Mouse (Mus musculus): ENCODE results near the gene Gng12.
"Not testable (repeated sequence)": the region's sequence is repeated elsewhere in the genome, so short reads cannot be mapped to it uniquely, and the experiment has no call there.

Gng12 gene

GRCm38 (mm10) chr6:66955089-66955657, 59.0 kb downstream of the Gng12 start:
- peak in 1 of 2 experiments; percentile 31 for DNase-seq (ENCODE audit: low spot score in 2 of 2)

- no peak for DNase-seq (ENCODE audit: low spot score in 2 of 2)
These were observed 62.5 kb downstream of the Gng12 start for GRCm38 (mm10) chr6:66958466-66959235.

GRCm38 (mm10) chr6:66962582-66963043, 66.4 kb downstream of the Gng12 start:
- peak in 1 of 2 experiments; percentile 32 for DNase-seq (ENCODE audit: low spot score in 2 of 2)

GRCm38 (mm10) chr6:66963068-66963467, 66.9 kb downstream of the Gng12 start:
- no peak for DNase-seq (ENCODE audit: low spot score in 2 of 2)

- not testable (repeated sequence) for DNase-seq (ENCODE audit: low spot score in 2 of 2)
These were observed 67.5 kb downstream of the Gng12 start for GRCm38 (mm10) chr6:66963651-66964050.

- no peak for DNase-seq (ENCODE audit: low spot score in 2 of 2)
These were observed 68.0 kb downstream of the Gng12 start for GRCm38 (mm10) chr6:66964222-66964621.

GRCm38 (mm10) chr6:66965203-66965602, 69.0 kb downstream of the Gng12 start:
- DNase-seq (ENCODE audit: low spot score in 2 of 2), result no peak

GRCm38 (mm10) chr6:66967788-66968187, 71.6 kb downstream of the Gng12 start:
- DNase-seq (ENCODE audit: low spot score in 2 of 2), result no peak

GRCm38 (mm10) chr6:66969446-66969845, 73.2 kb downstream of the Gng12 start:
- DNase-seq (ENCODE audit: low spot score in 2 of 2), result no peak

GRCm38 (mm10) chr6:66972300-66972699, 76.1 kb downstream of the Gng12 start:
- no peak for DNase-seq (ENCODE audit: low spot score in 2 of 2)

GRCm38 (mm10) chr6:66973180-66973579, 77.0 kb downstream of the Gng12 start:
- no peak for DNase-seq (ENCODE audit: low spot score in 2 of 2)

- no peak for DNase-seq (ENCODE audit: low spot score in 2 of 2)
These were observed 79.3 kb downstream of the Gng12 start for GRCm38 (mm10) chr6:66975522-66975921.

- DNase-seq (ENCODE audit: low spot score in 2 of 2), result no peak
These were observed 83.0 kb downstream of the Gng12 start for GRCm38 (mm10) chr6:66979197-66979596.

GRCm38 (mm10) chr6:66980040-66980439, 83.8 kb downstream of the Gng12 start:
- DNase-seq (ENCODE audit: low spot score in 2 of 2), result no peak

GRCm38 (mm10) chr6:66981366-66981765, 85.2 kb downstream of the Gng12 start:
- DNase-seq (ENCODE audit: low spot score in 2 of 2), result no peak

- DNase-seq (ENCODE audit: low spot score in 2 of 2), result no peak
These were observed 85.7 kb downstream of the Gng12 start for GRCm38 (mm10) chr6:66981864-66982263.

- DNase-seq (ENCODE audit: low spot score in 2 of 2), result no peak
These were observed 87.9 kb downstream of the Gng12 start for GRCm38 (mm10) chr6:66984079-66984478.

- DNase-seq (ENCODE audit: low spot score in 2 of 2), result no peak
These were observed 88.5 kb downstream of the Gng12 start for GRCm38 (mm10) chr6:66984672-66985071.

GRCm38 (mm10) chr6:66985500-66985899, 89.3 kb downstream of the Gng12 start:
- DNase-seq (ENCODE audit: low spot score in 2 of 2), result no peak

- no peak for DNase-seq (ENCODE audit: low spot score in 2 of 2)
These were observed 89.9 kb downstream of the Gng12 start for GRCm38 (mm10) chr6:66986063-66986462.

- DNase-seq (ENCODE audit: low spot score in 2 of 2), result peak in 1 of 2 experiments; percentile 31
These were observed 91.4 kb downstream of the Gng12 start for GRCm38 (mm10) chr6:66987643-66988042.

- DNase-seq (ENCODE audit: low spot score in 2 of 2), result no peak
These were observed 92.2 kb downstream of the Gng12 start for GRCm38 (mm10) chr6:66988363-66988762.

GRCm38 (mm10) chr6:66989037-66989436, 92.8 kb downstream of the Gng12 start:
- no peak for DNase-seq (ENCODE audit: low spot score in 2 of 2)

Data from spleen, postnatal 4 days (tissue).